ENCODE assay signal across 28 mouse cellular contexts in genomic region chr17:21284395-21284794, GRCm38 (mm10). TPM values are rescaled to one million over a fixed set of nuclear protein-coding genes. Genes with fewer than 3 reads are reported as not detected.
DNase-seq lines count a peak whose midpoint lies in the region; ATAC-seq and TF ChIP-seq lines count a peak whose summit lies in the region.
"Had no signal": no experiment of that assay in that cellular context is flagged by ENCODE, and none has a peak within 500 bp of the region (broad histone marks: within the 10 kb centered on the region; RNA-seq: fewer than 3 reads in every experiment).

No protein-coding gene starts in this region.

- in situ Hi-C loops in CH12.LX (cut with MboI; ENCODE audit: low pct_ligation_motif_present, low pct_unique_long_range_greater_than_20kb, low sequenced_read_pairs) = loop anchor here (10.0 kb wide), 1 partner anchor 140 kb away; the partner anchor contains the start of gene Zfp54

- peaks cover 0 to 6% of the 10 kb centered on the region in 2 experiments; a peak in 1 of 4 replicates for H3K4me1 ChIP-seq in CH12.LX (ENCODE audit: control insufficient read depth in 1 of 2, insufficient read depth in 2 of 2)
- H3K4me1 ChIP-seq in neural tube, embryonic 15.5 days = no peaks in the 10 kb centered on the region
- H3K4me1 ChIP-seq in hindbrain, embryonic 13.5 days (replicated peaks) = no peaks in the 10 kb centered on the region
- H3K4me1 ChIP-seq: embryonic facial prominence, embryonic 13.5 days; embryonic facial prominence, embryonic 15.5 days; forebrain, embryonic 10.5 days; forebrain, embryonic 12.5 days; forebrain, embryonic 15.5 days had no signal

- no peaks in the 10 kb centered on the region for H3K9me3 ChIP-seq in CH12.LX (replicated peaks; ENCODE audit: low read length)
- H3K9me3 ChIP-seq in neural tube, embryonic 15.5 days (replicated peaks) = 0 out of 2 replicates have a peak, but pooled peaks cover 5% of the 10 kb centered on the region
- H3K9me3 ChIP-seq in hindbrain, embryonic 13.5 days = no peaks in the 10 kb centered on the region
- H3K9me3 ChIP-seq: embryonic facial prominence, embryonic 13.5 days; embryonic facial prominence, embryonic 15.5 days; forebrain, embryonic 12.5 days; forebrain, embryonic 15.5 days had no signal

- dilution Hi-C loops in CH12.LX (cut with MboI; ENCODE audit: extremely low pct_ligation_motif_present, extremely low pct_unique_long_range_greater_than_20kb, low sequenced_read_pairs) = no loop called here

- no peaks in the 10 kb centered on the region for H3K79me2 ChIP-seq in CH12.LX (replicated peaks; ENCODE audit: control insufficient read depth, extremely low read depth, insufficient read depth, poor library complexity, severe bottlenecking)

- no peak overlapping the region for H3K4me2 ChIP-seq in CH12.LX (ENCODE audit: insufficient read depth, low read depth, poor library complexity, severe bottlenecking)
- no peak overlapping the region for H3K4me2 ChIP-seq in neural tube, embryonic 15.5 days
- H3K4me2 ChIP-seq in hindbrain, embryonic 13.5 days = no peak overlapping the region
- H3K4me2 ChIP-seq: embryonic facial prominence, embryonic 13.5 days; embryonic facial prominence, embryonic 15.5 days; forebrain, embryonic 12.5 days; forebrain, embryonic 15.5 days had no signal

- H3K36me3 ChIP-seq in CH12.LX (replicated peaks in 1 of 2; ENCODE audit: control insufficient read depth in 1 of 2, insufficient read depth in 1 of 2, low read length in 1 of 2) = no peaks in the 10 kb centered on the region
- H3K36me3 ChIP-seq in neural tube, embryonic 15.5 days = no peaks in the 10 kb centered on the region
- H3K36me3 ChIP-seq in hindbrain, embryonic 13.5 days = no peaks in the 10 kb centered on the region
- H3K36me3 ChIP-seq: embryonic facial prominence, embryonic 13.5 days; embryonic facial prominence, embryonic 15.5 days; forebrain, embryonic 10.5 days; forebrain, embryonic 12.5 days; forebrain, embryonic 15.5 days had no signal

- H3K9ac ChIP-seq in CH12.LX (ENCODE audit: insufficient read depth, low read depth) = no peak overlapping the region
- H3K9ac ChIP-seq in neural tube, embryonic 15.5 days (replicated peaks) = no peak overlapping the region
- H3K9ac ChIP-seq in hindbrain, embryonic 13.5 days = no peak overlapping the region
- H3K9ac ChIP-seq: embryonic facial prominence, embryonic 13.5 days; embryonic facial prominence, embryonic 15.5 days; forebrain, embryonic 12.5 days; forebrain, embryonic 15.5 days; forebrain, postnatal 0 days had no signal

- H3K27me3 ChIP-seq in CH12.LX (replicated peaks) = no peaks in the 10 kb centered on the region
- no peaks in the 10 kb centered on the region for H3K27me3 ChIP-seq in neural tube, embryonic 15.5 days (replicated peaks)
- no peaks in the 10 kb centered on the region for H3K27me3 ChIP-seq in hindbrain, embryonic 13.5 days
- H3K27me3 ChIP-seq: embryonic facial prominence, embryonic 13.5 days; embryonic facial prominence, embryonic 15.5 days; forebrain, embryonic 12.5 days; forebrain, embryonic 15.5 days had no signal

- no peak for TF ChIP-seq RAD21 in CH12.LX (IDR thresholded peaks at IDR 0.05; ENCODE audit: low read depth, low read length)

- TF ChIP-seq EP300 in CH12.LX (IDR thresholded peaks at IDR 0.05; ENCODE audit: low read length) = no peak

- no peak overlapping the region for H3K27ac ChIP-seq in CH12.LX (ENCODE audit: insufficient read depth, low read depth)
- H3K27ac ChIP-seq in neural tube, embryonic 15.5 days (replicated peaks) = no peak overlapping the region
- H3K27ac ChIP-seq in hindbrain, embryonic 13.5 days = no peak overlapping the region
- H3K27ac ChIP-seq: embryonic facial prominence, embryonic 13.5 days; embryonic facial prominence, embryonic 15.5 days; forebrain, embryonic 10.5 days; forebrain, embryonic 12.5 days; forebrain, embryonic 15.5 days had no signal

- no peak for TF ChIP-seq CTCF in CH12.LX (conservative IDR thresholded peaks at IDR 0.05 in 1 of 2, IDR thresholded peaks at IDR 0.05 in 1 of 2; ENCODE audit: low read depth in 2 of 2, low read length in 2 of 2)

- no peak overlapping the region for H3K4me3 ChIP-seq in CH12.LX (replicated peaks in 1 of 3; ENCODE audit: low read depth in 2 of 3, low read length in 2 of 3, poor library complexity in 1 of 3)
- H3K4me3 ChIP-seq in neural tube, embryonic 15.5 days (replicated peaks) = no peak overlapping the region
- H3K4me3 ChIP-seq in hindbrain, embryonic 13.5 days = no peak overlapping the region
- H3K4me3 ChIP-seq: embryonic facial prominence, embryonic 13.5 days; embryonic facial prominence, embryonic 15.5 days; erythroblast, embryonic 14.5 days; forebrain, embryonic 10.5 days; forebrain, embryonic 12.5 days; forebrain, embryonic 15.5 days had no signal

- ATAC-seq in inflammation-experienced regulatory T-cells, adult 6 months = peak; percentile 58
- no peak for ATAC-seq in neural tube, embryonic 15.5 days (ENCODE audit: low FRiP score)
- no peak for ATAC-seq in hindbrain, embryonic 13.5 days (ENCODE audit: low FRiP score)
- ATAC-seq: forebrain, embryonic 15.5 days; forebrain, postnatal 0 days had no signal

- no peak for TF ChIP-seq POLR2A in CH12.LX (IDR thresholded peaks at IDR 0.05; ENCODE audit: low read depth, low read length)

- peak; percentile 12 for DNase-seq in CD4-positive, CD25-positive, alpha-beta regulatory T cell, adult 2 months (ENCODE audit: low read depth, low spot score)
- peak; percentile 17 for DNase-seq in CH12.LX (ENCODE audit: extremely low read depth)
- DNase-seq in ovary, postnatal 14 days (ENCODE audit: low spot score) = no peak
- DNase-seq in right cerebral cortex, postnatal 4 days = no peak
- DNase-seq: adrenal gland, adult 8-10 months; adrenal gland, postnatal 14 days; adrenal gland, postnatal 36 days; cerebellum, adult 11-12 months; cerebellum, adult 2 months; cerebellum, adult 9-10 months; cerebellum, postnatal 10 days; cerebellum, postnatal 25 days; forebrain, postnatal 0 days had no signal

TF ChIP-seq in CH12.LX, 34 proteins besides CTCF, POLR2A, EP300 and RAD21:
- TF ChIP-seq KAT2A (IDR thresholded peaks at IDR 0.05; ENCODE audit: insufficient replicate concordance, low read length) (no peak), NELFE (IDR thresholded peaks at IDR 0.05; ENCODE audit: low read depth, low read length) (no peak), ETS1 (conservative IDR thresholded peaks at IDR 0.05; ENCODE audit: low read depth, low read length) (no peak), USF1 (IDR thresholded peaks at IDR 0.05; ENCODE audit: low read depth, low read length) (no peak), POLR2AphosphoS2 (IDR thresholded peaks at IDR 0.05; ENCODE audit: low read depth, low read length) (no peak), ZC3H11A (IDR thresholded peaks at IDR 0.05; ENCODE audit: low read depth, low read length) (no peak), MAX (IDR thresholded peaks at IDR 0.05; ENCODE audit: low read length) (no peak), MAZ (IDR thresholded peaks at IDR 0.05; ENCODE audit: low read depth, low read length) (no peak), UBTF (IDR thresholded peaks at IDR 0.05; ENCODE audit: low read depth, low read length) (no peak), E2F4 (IDR thresholded peaks at IDR 0.05; ENCODE audit: insufficient replicate concordance, low read depth, low read length) (no peak), ELF1 (IDR thresholded peaks at IDR 0.05; ENCODE audit: low read depth, low read length) (no peak), NRF1 (IDR thresholded peaks at IDR 0.05; ENCODE audit: low read depth, low read length) (no peak), USF2 (conservative IDR thresholded peaks at IDR 0.05; ENCODE audit: low read depth, low read length) (no peak), TCF12 (IDR thresholded peaks at IDR 0.05; ENCODE audit: low read depth, low read length) (no peak), MYC (IDR thresholded peaks at IDR 0.05; ENCODE audit: low read depth, low read length) (no peak), MEF2A (IDR thresholded peaks at IDR 0.05; ENCODE audit: borderline replicate concordance, low read depth, low read length) (no peak), MAFK (IDR thresholded peaks at IDR 0.05; ENCODE audit: insufficient replicate concordance, low read length) (no peak), ZNF384 (IDR thresholded peaks at IDR 0.05; ENCODE audit: low read depth, low read length) (no peak), ZMIZ1 (IDR thresholded peaks at IDR 0.05; ENCODE audit: low read depth, low read length) (no peak), CHD2 (IDR thresholded peaks at IDR 0.05; ENCODE audit: low read length) (no peak)

RNA-seq across cellular contexts. Expression of gene Vmn1r236, which starts 1.7 kb away (rescaled TPM):
- total RNA-seq in CH12.LX (2012; rRNA removed) (not detected in 2 replicates), CH12.LX (2014; rRNA removed) (not detected in 2 replicates)
- polyA plus RNA-seq in CH12.LX (2012; ENCODE audit: insufficient read length, low read depth) = not detected in 2 replicates
- polyA plus RNA-seq in inflammation-experienced regulatory T-cells, adult 6 months (2017; shearing (Covaris generic)) = not detected
- not detected in 2 replicates for polyA plus RNA-seq in neural tube, embryonic 15.5 days (2015; fragmentation: Nextera tagmentation; extraction: Ambion mirVana)
- polyA plus RNA-seq in hindbrain, embryonic 13.5 days (2015; fragmentation: Nextera tagmentation; extraction: Ambion mirVana) = not detected in 2 replicates
- total RNA-seq: adrenal gland, adult 18-20 months; adrenal gland, adult 8-10 months; adrenal gland, postnatal 14 days; adrenal gland, postnatal 36 days; ES-E14; forebrain, postnatal 0 days; MEL had no signal
- polyA plus RNA-seq: C2C12; cerebellum, adult 2 months; cortical plate, adult 2 months; embryonic facial prominence, embryonic 11.5 days; embryonic facial prominence, embryonic 13.5 days; embryonic facial prominence, embryonic 15.5 days; erythroblast, embryonic 14.5 days; forebrain, embryonic 10.5 days; forebrain, embryonic 12.5 days; forebrain, embryonic 15.5 days; forebrain, postnatal 0 days had no signal

RNA-seq across cellular contexts. Expression of gene Vmn1r237, which starts 27.3 kb away (rescaled TPM):
- total RNA-seq in CH12.LX (2012; rRNA removed) = not detected in 2 replicates
- total RNA-seq in CH12.LX (2014; rRNA removed) = not detected in 2 replicates
- polyA plus RNA-seq in CH12.LX (2012; ENCODE audit: insufficient read length, low read depth) = not detected in 2 replicates
- not detected for polyA plus RNA-seq in inflammation-experienced regulatory T-cells, adult 6 months (2017; shearing (Covaris generic))
- polyA plus RNA-seq in neural tube, embryonic 15.5 days (2015; fragmentation: Nextera tagmentation; extraction: Ambion mirVana) = not detected in 2 replicates
- polyA plus RNA-seq in hindbrain, embryonic 13.5 days (2015; fragmentation: Nextera tagmentation; extraction: Ambion mirVana) = not detected in 2 replicates
- total RNA-seq: adrenal gland, adult 18-20 months; adrenal gland, adult 8-10 months; adrenal gland, postnatal 14 days; adrenal gland, postnatal 36 days; ES-E14; forebrain, postnatal 0 days; MEL had no signal
- polyA plus RNA-seq: C2C12; cerebellum, adult 2 months; cortical plate, adult 2 months; embryonic facial prominence, embryonic 11.5 days; embryonic facial prominence, embryonic 13.5 days; embryonic facial prominence, embryonic 15.5 days; erythroblast, embryonic 14.5 days; forebrain, embryonic 10.5 days; forebrain, embryonic 12.5 days; forebrain, embryonic 15.5 days; forebrain, postnatal 0 days had no signal

RNA-seq across cellular contexts. Expression of gene Vmn1r235, which starts 28.2 kb away (rescaled TPM):
- total RNA-seq in CH12.LX (2012; rRNA removed) (not detected in 2 replicates), CH12.LX (2014; rRNA removed) (not detected in 2 replicates)
- not detected in 2 replicates for polyA plus RNA-seq in CH12.LX (2012; ENCODE audit: insufficient read length, low read depth)
- polyA plus RNA-seq in inflammation-experienced regulatory T-cells, adult 6 months (2017; shearing (Covaris generic)) = not detected
- not detected in 2 replicates for polyA plus RNA-seq in neural tube, embryonic 15.5 days (2015; fragmentation: Nextera tagmentation; extraction: Ambion mirVana)
- not detected in 2 replicates for polyA plus RNA-seq in hindbrain, embryonic 13.5 days (2015; fragmentation: Nextera tagmentation; extraction: Ambion mirVana)
- total RNA-seq: adrenal gland, adult 18-20 months; adrenal gland, adult 8-10 months; adrenal gland, postnatal 14 days; adrenal gland, postnatal 36 days; ES-E14; forebrain, postnatal 0 days; MEL had no signal
- polyA plus RNA-seq: C2C12; cerebellum, adult 2 months; cortical plate, adult 2 months; embryonic facial prominence, embryonic 11.5 days; embryonic facial prominence, embryonic 13.5 days; embryonic facial prominence, embryonic 15.5 days; erythroblast, embryonic 14.5 days; forebrain, embryonic 10.5 days; forebrain, embryonic 12.5 days; forebrain, embryonic 15.5 days; forebrain, postnatal 0 days had no signal

RNA-seq across cellular contexts. Expression of gene Vmn1r234, which starts 58.5 kb away (rescaled TPM):
- total RNA-seq in CH12.LX (2012; rRNA removed) = not detected in 2 replicates
- total RNA-seq in CH12.LX (2014; rRNA removed) = not detected in 2 replicates
- not detected in 2 replicates for polyA plus RNA-seq in CH12.LX (2012; ENCODE audit: insufficient read length, low read depth)
- not detected for polyA plus RNA-seq in inflammation-experienced regulatory T-cells, adult 6 months (2017; shearing (Covaris generic))
- polyA plus RNA-seq in neural tube, embryonic 15.5 days (2015; fragmentation: Nextera tagmentation; extraction: Ambion mirVana) = not detected in 2 replicates
- not detected in 2 replicates for polyA plus RNA-seq in hindbrain, embryonic 13.5 days (2015; fragmentation: Nextera tagmentation; extraction: Ambion mirVana)
- total RNA-seq: adrenal gland, adult 18-20 months; adrenal gland, adult 8-10 months; adrenal gland, postnatal 14 days; adrenal gland, postnatal 36 days; ES-E14; forebrain, postnatal 0 days; MEL had no signal
- polyA plus RNA-seq: C2C12; cerebellum, adult 2 months; cortical plate, adult 2 months; embryonic facial prominence, embryonic 11.5 days; embryonic facial prominence, embryonic 13.5 days; embryonic facial prominence, embryonic 15.5 days; forebrain, embryonic 10.5 days; forebrain, embryonic 12.5 days; forebrain, embryonic 15.5 days; forebrain, postnatal 0 days had no signal

Comparison
In these comparisons a context has a peak if more than half of its experiments do, and no peak if none do; other contexts are left out.
1. DNase-seq: peak in CD4-positive, CD25-positive, alpha-beta regulatory T cell, adult 2 months (single experiment) and CH12.LX (single experiment); none in ovary, postnatal 14 days (single experiment) and right cerebral cortex, postnatal 4 days (single experiment).